Mouse (Mus musculus): ENCODE results near the gene Lactb.

DNA sequence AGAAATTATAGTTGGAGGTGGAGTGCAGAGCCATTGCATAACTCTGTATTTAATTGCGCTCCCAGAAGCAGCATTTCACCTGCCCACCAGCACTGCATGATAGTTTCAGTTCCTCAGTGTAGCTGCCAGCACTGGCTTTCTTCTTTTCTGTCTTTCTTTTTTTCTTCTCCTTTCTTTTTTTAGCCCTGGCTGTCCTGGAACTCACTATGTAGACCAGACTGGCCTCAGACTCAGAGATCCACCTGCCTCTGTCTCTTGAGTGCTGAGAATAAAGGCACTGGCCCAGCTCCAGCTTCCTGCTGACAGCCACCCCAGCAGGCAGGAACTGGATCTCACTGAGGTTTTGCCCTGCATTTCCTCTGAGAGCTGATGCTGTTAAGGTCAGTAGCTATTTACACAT lies 2.7 kb upstream of the Lactb start:
- TF ChIP-seq CTCF (IDR thresholded peaks at IDR 0.05; ENCODE audit: extremely low read depth, insufficient read length, insufficient replicate concordance, low read depth, low read length), result no peak
- no peak for TF ChIP-seq POLR2A (IDR thresholded peaks at IDR 0.05; ENCODE audit: low read depth, low read length)

Data from small intestine, adult 2 months (tissue).